In genomic region chr6:83496753-83497710, GRCm38 (mm10) we compare ENCODE assay signal across 12 mouse cellular contexts. TPM values are rescaled to one million over a fixed set of nuclear protein-coding genes. Genes with fewer than 3 reads are reported as not detected.
DNase-seq lines count a peak whose midpoint lies in the region; ATAC-seq and TF ChIP-seq lines count a peak whose summit lies in the region.
"Had no signal": no experiment of that assay in that cellular context is flagged by ENCODE, and none has a peak within 500 bp of the region (broad histone marks: within the 10 kb centered on the region; RNA-seq: fewer than 3 reads in every experiment).

No protein-coding gene starts in this region.

- no peak overlapping the region for H3K4me2 ChIP-seq in lung, postnatal 0 days (replicated peaks; ENCODE audit: low read depth, low read length)
- H3K4me2 ChIP-seq in forebrain, embryonic 13.5 days: no peak overlapping the region
- H3K4me2 ChIP-seq: embryonic facial prominence, embryonic 12.5 days; midbrain, embryonic 12.5 days had no signal

- no peak for TF ChIP-seq EP300 in lung, postnatal 0 days (IDR thresholded peaks at IDR 0.05)

- peaks cover 8% of the 10 kb centered on the region; the same call in 1 of the 2 replicates for H3K36me3 ChIP-seq in lung, postnatal 0 days (ENCODE audit: insufficient read depth, low read length)
- peaks cover 40% of the 10 kb centered on the region for H3K36me3 ChIP-seq in forebrain, embryonic 13.5 days (ENCODE audit: poor library complexity, severe bottlenecking)

- H3K9me3 ChIP-seq in lung, postnatal 0 days (ENCODE audit: low read length): no peaks in the 10 kb centered on the region
- H3K9me3 ChIP-seq in forebrain, embryonic 13.5 days (replicated peaks): peaks cover 5% of the 10 kb centered on the region
- H3K9me3 ChIP-seq: embryonic facial prominence, embryonic 12.5 days; midbrain, embryonic 12.5 days had no signal

- ATAC-seq in lung, postnatal 0 days: peak; percentile 54
- no peak for ATAC-seq in granulocyte monocyte progenitor cell, adult 5-6 weeks (replicated peaks; ENCODE audit: poor library complexity, severe bottlenecking)
- ATAC-seq in forebrain, embryonic 13.5 days: no peak
- ATAC-seq: activated CD4-positive, CD25-positive, alpha-beta regulatory T cell, adult 4 months had no signal

- H3K27me3 ChIP-seq in lung, postnatal 0 days (replicated peaks; ENCODE audit: insufficient read depth, low read length): no peaks in the 10 kb centered on the region
- H3K27me3 ChIP-seq in forebrain, embryonic 13.5 days: no peaks in the 10 kb centered on the region
- H3K27me3 ChIP-seq: embryonic facial prominence, embryonic 12.5 days; midbrain, embryonic 12.5 days had no signal

- no peak overlapping the region for H3K4me3 ChIP-seq in layer of hippocampus, adult 2 months
- no peak overlapping the region for H3K4me3 ChIP-seq in lung, postnatal 0 days (ENCODE audit: low read depth, low read length)
- no peak overlapping the region for H3K4me3 ChIP-seq in forebrain, embryonic 13.5 days
- H3K4me3 ChIP-seq: embryonic facial prominence, embryonic 12.5 days; midbrain, embryonic 12.5 days had no signal

- no peak for TF ChIP-seq CTCF in layer of hippocampus, adult 2 months (conservative IDR thresholded peaks at IDR 0.05)
- TF ChIP-seq CTCF in lung, postnatal 0 days (IDR thresholded peaks at IDR 0.05): no peak

- no peak overlapping the region for H3K9ac ChIP-seq in lung, postnatal 0 days (replicated peaks; ENCODE audit: low read depth)
- no peak overlapping the region for H3K9ac ChIP-seq in forebrain, embryonic 13.5 days
- H3K9ac ChIP-seq: embryonic facial prominence, embryonic 12.5 days; midbrain, embryonic 12.5 days had no signal

- 0 out of 2 replicates have a peak overlapping the region, but pooled peaks have one; percentile 19 for H3K27ac ChIP-seq in layer of hippocampus, adult 2 months
- no peak overlapping the region for H3K27ac ChIP-seq in lung, postnatal 0 days (ENCODE audit: low read length)
- no peak overlapping the region for H3K27ac ChIP-seq in forebrain, embryonic 13.5 days
- H3K27ac ChIP-seq: embryonic facial prominence, embryonic 12.5 days; kidney, postnatal 0 days; midbrain, embryonic 12.5 days had no signal

- 64% methylated on average over 22 of the region's 22 CpGs for WGBS in lung, postnatal 0 days
- 90% methylated on average over 22 of the region's 22 CpGs for WGBS in forebrain, embryonic 13.5 days

- no peak for DNase-seq in layer of hippocampus, adult 2 months (ENCODE audit: low spot score in 2 of 2)
- DNase-seq in layer of hippocampus, postnatal 14 days (ENCODE audit: low spot score in 2 of 2): no peak
- DNase-seq in adrenal gland, adult 8-10 months: peak; percentile 52
- DNase-seq in fat pad, adult 2 months (ENCODE audit: extremely low read depth, low read depth, low spot score): peak; percentile 92
- peak; percentile 47 for DNase-seq in lung, postnatal 0 days (ENCODE audit: low spot score)
- DNase-seq: spleen, adult 18-20 months had no signal

- 0 out of 2 replicates have a peak, but pooled peaks cover 5% of the 10 kb centered on the region for H3K4me1 ChIP-seq in lung, postnatal 0 days (ENCODE audit: insufficient read depth, low read depth, low read length)
- H3K4me1 ChIP-seq in forebrain, embryonic 13.5 days: no peaks in the 10 kb centered on the region; the same call in 1 of the 2 replicates
- H3K4me1 ChIP-seq: embryonic facial prominence, embryonic 12.5 days; midbrain, embryonic 12.5 days had no signal

RNA-seq across cellular contexts. Expression of gene Dguok, which starts 9.7 kb away (rescaled TPM):
- total RNA-seq in layer of hippocampus, adult 2 months (2021): 10 to 100 TPM; 36.8 to 38.6 TPM
- 10 to 100 TPM; 28.1 to 28.7 TPM for total RNA-seq in layer of hippocampus, postnatal 14 days (2021)
- 10 to 100 TPM; 46.1 to 62.6 (median 54.7) TPM for total RNA-seq in adrenal gland, adult 8-10 months (2022)
- polyA plus RNA-seq in lung, postnatal 0 days (2015; fragmentation: Nextera tagmentation; extraction: Ambion mirVana): 71.8 and 75.3 TPM in 2 replicates
- total RNA-seq in granulocyte monocyte progenitor cell, adult 5-6 weeks (2014; fragmentation: Nextera tagmentation): 28.1 and 49.2 TPM in 2 replicates
- total RNA-seq in granulocyte monocyte progenitor cell, adult 5-6 weeks (2017): 19.6 and 29.3 TPM in 2 replicates
- polyA plus RNA-seq in forebrain, embryonic 13.5 days (2015; fragmentation: Nextera tagmentation; extraction: Ambion mirVana): 68.9 and 72.8 TPM in 2 replicates

RNA-seq across cellular contexts. Expression of gene Tet3, which starts 38.1 kb away (rescaled TPM):
- total RNA-seq in layer of hippocampus, adult 2 months (2021): 10 to 100 TPM; 61.0 to 65.9 TPM
- 100 to 1,000 TPM in 1 of 2 experiments, 10 to 100 TPM in 1; 97.1 to 102 TPM for total RNA-seq in layer of hippocampus, postnatal 14 days (2021)
- 10 to 100 TPM; 24.3 to 40.5 (median 35.3) TPM for total RNA-seq in adrenal gland, adult 8-10 months (2022)
- polyA plus RNA-seq in lung, postnatal 0 days (2015; fragmentation: Nextera tagmentation; extraction: Ambion mirVana): 30.0 and 30.5 TPM in 2 replicates
- total RNA-seq in granulocyte monocyte progenitor cell, adult 5-6 weeks (2014; fragmentation: Nextera tagmentation): 35.6 and 46.9 TPM in 2 replicates
- total RNA-seq in granulocyte monocyte progenitor cell, adult 5-6 weeks (2017): 13.4 and 17.5 TPM in 2 replicates
- polyA plus RNA-seq in forebrain, embryonic 13.5 days (2015; fragmentation: Nextera tagmentation; extraction: Ambion mirVana): 65.3 and 79.4 TPM in 2 replicates

RNA-seq across cellular contexts. Expression of gene Actg2, which starts 39.0 kb away (rescaled TPM):
- not detected for total RNA-seq in layer of hippocampus, adult 2 months (2021)
- total RNA-seq in layer of hippocampus, postnatal 14 days (2021): under 1 TPM in 1 of 2 experiments, not detected in 1; 0.51 TPM
- under 1 TPM in 3 of 4 experiments, not detected in 1; 0.28 to 0.52 (median 0.30) TPM for total RNA-seq in adrenal gland, adult 8-10 months (2022)
- 107 and 121 TPM in 2 replicates for polyA plus RNA-seq in lung, postnatal 0 days (2015; fragmentation: Nextera tagmentation; extraction: Ambion mirVana)
- not detected in 2 replicates for total RNA-seq in granulocyte monocyte progenitor cell, adult 5-6 weeks (2014; fragmentation: Nextera tagmentation)
- total RNA-seq in granulocyte monocyte progenitor cell, adult 5-6 weeks (2017): not detected in 2 replicates
- polyA plus RNA-seq in forebrain, embryonic 13.5 days (2015; fragmentation: Nextera tagmentation; extraction: Ambion mirVana): 0.31 and 2.2 TPM in 2 replicates

Comparison
In these comparisons a context has a peak if more than half of its experiments do, and no peak if none do; other contexts are left out.
1. DNase-seq: peak in adrenal gland, adult 8-10 months (single experiment), fat pad, adult 2 months (single experiment) and lung, postnatal 0 days (single experiment); none in layer of hippocampus, adult 2 months (0 of 2) and layer of hippocampus, postnatal 14 days (0 of 2).